Mouse (Mus musculus) stomach, embryonic 14.5 days (tissue): ENCODE data around the gene Kat8. TPM values are rescaled to one million over a fixed set of nuclear protein-coding genes. Genes with fewer than 3 reads are reported as not detected.
"Not testable (repeated sequence)": the region's sequence is repeated elsewhere in the genome, so short reads cannot be mapped to it uniquely, and the experiment has no call there.

Experiments used
- ATAC-seq: fragments of 200-750 bp; cut with Nextera tagmentation; 2 replicates; pipeline ENCODE4 v1.8.0; 2017; ENCODE audit warnings: low read depth, moderate TSS enrichment; ENCODE audit not compliant: insufficient number of reproducible peaks, insufficient read depth, low FRiP score
- H3K27ac ChIP-seq: fragments of 300-500 bp; sonication (generic); 2 replicates; pipeline ENCODE4 v1.5.1; 2014; ENCODE audit warnings: mild to moderate bottlenecking, low read length, moderate library complexity, mixed read lengths
- H3K27me3 ChIP-seq: fragments of 300-500 bp; sonication (generic); 2 replicates; pipeline ENCODE4 v1.6.1; 2014; ENCODE audit warnings: low read length, control low read depth, mixed read lengths; ENCODE audit not compliant: control insufficient read depth, insufficient read depth
- H3K36me3 ChIP-seq: fragments of 300-500 bp; sonication (generic); 2 replicates; pipeline ENCODE4 v1.6.1; 2014; ENCODE audit warnings: mild to moderate bottlenecking, control low read depth, low read length, moderate library complexity, mixed read lengths; ENCODE audit not compliant: control insufficient read depth, insufficient read depth
- H3K4me1 ChIP-seq: fragments of 300-500 bp; sonication (generic); 2 replicates; pipeline ENCODE4 v1.6.1; 2014; ENCODE audit warnings: low read length, control low read depth, mixed read lengths; ENCODE audit not compliant: control insufficient read depth, insufficient read depth
- H3K4me2 ChIP-seq: fragments of 300-500 bp; sonication (generic); replicated peaks from 2 replicates; pipeline ENCODE4 v1.6.1; 2014; ENCODE audit warnings: low read depth, low read length, control low read depth
- H3K4me3 ChIP-seq: fragments of 300-500 bp; sonication (generic); 2 replicates; pipeline ENCODE4 v1.5.1; 2014; ENCODE audit warnings: low read depth, low read length, control low read depth
- H3K9ac ChIP-seq: fragments of 300-500 bp; sonication (generic); replicated peaks from 2 replicates; pipeline ENCODE4 v1.6.1; 2014; ENCODE audit warnings: low read depth, mild to moderate bottlenecking, control low read depth, low read length, moderate library complexity, mixed read lengths
- H3K9me3 ChIP-seq: fragments of 300-500 bp; sonication (generic); 2 replicates; pipeline ENCODE4 v1.6.1; 2016; ENCODE audit warnings: low read depth, low read length, control low read depth; ENCODE audit not compliant: control insufficient read depth
- WGBS: fragments of 180-500 bp; shearing (Covaris S2); extraction: QIAGEN DNeasy Blood & Tissue Kit; methylation state at CpG from one replicate; pipeline ENCODE4 v1.1.7; 2014; 5-methylcytosine and 5-hydroxymethylcytosine counted together
- polyA plus RNA-seq: library from polyadenylated mRNA; unstranded; fragments of >200 nt; fragmentation: Nextera tagmentation; extraction: Ambion mirVana; gene quantifications from 2 replicates; pipeline ENCODE4 v1.2.1, GENCODE M21; 2014

Kat8 gene
- polyA plus RNA-seq, 1 experiment from 2014 or later = 43.0 TPM

DNA sequence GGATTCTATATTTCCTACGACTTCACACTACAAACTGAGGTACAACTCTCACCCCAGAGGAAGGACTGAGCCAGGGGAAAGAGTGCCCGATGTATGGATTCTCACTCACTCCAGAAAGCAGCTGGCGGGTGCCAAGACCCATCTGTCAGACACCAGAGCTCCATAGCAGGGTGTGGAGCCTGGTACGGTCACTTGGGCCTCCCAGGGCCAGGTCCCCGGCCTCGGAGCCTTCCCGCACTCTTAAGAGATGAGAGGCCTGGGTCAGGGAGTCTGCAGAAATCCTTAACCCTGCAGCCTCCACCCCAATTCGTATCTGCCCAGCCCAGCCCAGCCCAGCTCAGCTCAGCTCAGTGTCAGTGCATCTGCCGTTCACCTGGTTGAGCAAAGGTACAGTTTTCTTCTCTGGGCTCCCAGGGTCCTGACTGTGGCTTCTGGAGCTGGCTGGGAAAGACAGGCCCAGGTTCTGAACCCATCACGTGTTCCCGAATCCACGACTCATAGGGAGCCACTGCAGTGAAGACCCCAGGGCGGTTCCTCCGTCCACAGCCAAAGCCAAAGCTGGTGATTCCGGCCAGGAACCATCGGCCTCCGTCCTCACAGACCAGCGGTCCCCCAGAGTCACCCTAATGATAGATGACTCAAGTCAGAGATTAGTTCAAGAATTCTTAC is 24.0 kb downstream of the Kat8 start:
- no peak overlapping the region for H3K27ac ChIP-seq
- H3K36me3 ChIP-seq = no peaks in the 10 kb centered on the region
- H3K9ac ChIP-seq = peak overlapping the region; percentile 69
- H3K27me3 ChIP-seq = no peaks in the 10 kb centered on the region
- no peak for ATAC-seq
- H3K4me1 ChIP-seq = peaks cover 26% of the 10 kb centered on the region
- 52% methylated on average over 18 of the region's 18 CpGs for WGBS
- peak overlapping the region; percentile 97 for H3K4me2 ChIP-seq
- peak overlapping the region; percentile 63 for H3K4me3 ChIP-seq
- H3K9me3 ChIP-seq = no peaks in the 10 kb centered on the region

DNA sequence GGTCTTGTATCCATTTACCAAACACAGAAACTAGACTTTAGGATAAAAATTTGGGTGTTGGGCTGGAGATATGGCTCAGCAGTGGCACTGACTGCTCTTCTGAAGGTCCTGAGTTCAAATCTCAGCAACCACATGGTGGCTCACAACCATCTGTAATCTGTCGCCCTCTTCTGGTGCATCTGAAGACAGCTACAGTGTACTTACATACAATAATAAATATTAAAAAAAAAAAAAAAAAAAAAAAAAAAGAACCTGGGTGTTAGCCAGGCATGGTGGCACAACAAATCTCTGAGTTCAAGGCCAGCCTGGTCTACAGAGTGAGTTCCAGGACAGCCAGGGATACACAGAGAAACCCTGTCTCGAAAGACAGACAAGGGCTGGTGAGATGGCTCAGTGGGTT is 29.8 kb downstream of the Kat8 start:
- not testable (repeated sequence) for H3K9me3 ChIP-seq, H3K27me3 ChIP-seq, H3K4me3 ChIP-seq, H3K4me2 ChIP-seq, ATAC-seq, H3K9ac ChIP-seq, H3K4me1 ChIP-seq, H3K36me3 ChIP-seq, H3K27ac ChIP-seq
- WGBS = 69% methylated on average over 2 of the region's 2 CpGs

DNA sequence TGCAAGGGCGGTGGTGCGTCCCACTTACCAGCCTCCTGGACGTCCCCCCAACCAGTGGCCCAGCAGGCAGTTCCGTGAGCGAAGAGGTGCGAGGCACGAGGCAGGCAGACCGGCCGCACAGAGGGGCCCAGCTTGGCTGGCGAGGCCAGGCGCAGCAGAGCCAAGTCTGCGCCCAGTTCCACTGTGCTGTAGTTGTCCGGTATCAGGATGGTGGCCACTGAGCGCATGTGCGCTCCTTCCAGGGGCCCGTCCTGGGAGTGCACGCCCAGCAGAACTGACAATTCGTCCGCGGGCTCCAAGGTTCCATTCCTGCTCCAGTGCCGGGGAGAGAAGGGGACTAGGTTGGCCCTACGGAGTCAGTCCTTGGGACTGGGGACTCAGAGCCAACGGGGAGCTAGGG is 32.3 kb downstream of the Kat8 start:
- no peak overlapping the region for H3K4me2 ChIP-seq
- H3K27me3 ChIP-seq = no peaks in the 10 kb centered on the region
- WGBS = 8% methylated on average over 23 of the region's 23 CpGs
- no peak overlapping the region for H3K9ac ChIP-seq
- H3K27ac ChIP-seq = no peak overlapping the region
- no peak overlapping the region for H3K4me3 ChIP-seq
- ATAC-seq = peak; percentile 68; the same call in 1 of the 2 replicates
- no peaks in the 10 kb centered on the region for H3K4me1 ChIP-seq
- no peaks in the 10 kb centered on the region for H3K9me3 ChIP-seq
- no peaks in the 10 kb centered on the region for H3K36me3 ChIP-seq

DNA sequence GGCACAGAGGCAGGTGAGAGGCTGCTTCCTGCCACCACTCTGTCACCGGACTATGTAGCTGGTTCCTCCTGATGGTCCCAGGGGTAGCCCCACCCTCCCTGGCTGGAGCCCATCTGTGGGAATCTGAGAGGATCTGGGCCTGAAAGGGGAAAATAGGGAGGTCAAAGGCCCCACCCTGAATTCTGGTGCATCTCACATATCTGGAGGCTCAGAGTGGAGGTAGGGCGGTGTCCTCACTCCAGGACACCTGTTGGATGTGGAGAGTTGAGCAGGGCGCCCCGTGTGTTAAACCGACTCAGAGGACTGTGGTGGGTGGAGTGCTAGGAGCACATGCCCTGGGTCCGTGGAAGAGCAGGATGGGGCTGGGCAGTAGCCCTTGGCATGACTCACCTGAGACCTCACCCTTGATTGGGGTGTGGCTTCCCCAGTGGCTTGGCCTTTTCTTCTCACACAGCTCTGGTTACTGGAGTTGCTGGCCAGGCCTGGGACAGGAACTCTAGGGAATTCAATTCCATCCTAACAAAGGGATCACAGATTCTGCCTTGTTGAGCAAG is 34.2 kb downstream of the Kat8 start, which contains the start of gene Prss36:
Gene Prss36, minus strand, starts transcription at position 256 of the 554 bp plus-strand sequence.
- WGBS = 67% methylated on average over 6 of the region's 6 CpGs
- H3K9me3 ChIP-seq = no peaks in the 10 kb centered on the region
- peak; percentile 75 for ATAC-seq
- H3K4me3 ChIP-seq = no peak within 1 kb of the TSS
- no peaks in the 10 kb centered on the region for H3K36me3 ChIP-seq
- H3K4me1 ChIP-seq = no peaks in the 10 kb centered on the region
- no peak within 1 kb of the TSS for H3K27ac ChIP-seq
- H3K9ac ChIP-seq = no peak within 1 kb of the TSS
- no peaks in the 10 kb centered on the region for H3K27me3 ChIP-seq
- no peak within 1 kb of the TSS for H3K4me2 ChIP-seq

DNA sequence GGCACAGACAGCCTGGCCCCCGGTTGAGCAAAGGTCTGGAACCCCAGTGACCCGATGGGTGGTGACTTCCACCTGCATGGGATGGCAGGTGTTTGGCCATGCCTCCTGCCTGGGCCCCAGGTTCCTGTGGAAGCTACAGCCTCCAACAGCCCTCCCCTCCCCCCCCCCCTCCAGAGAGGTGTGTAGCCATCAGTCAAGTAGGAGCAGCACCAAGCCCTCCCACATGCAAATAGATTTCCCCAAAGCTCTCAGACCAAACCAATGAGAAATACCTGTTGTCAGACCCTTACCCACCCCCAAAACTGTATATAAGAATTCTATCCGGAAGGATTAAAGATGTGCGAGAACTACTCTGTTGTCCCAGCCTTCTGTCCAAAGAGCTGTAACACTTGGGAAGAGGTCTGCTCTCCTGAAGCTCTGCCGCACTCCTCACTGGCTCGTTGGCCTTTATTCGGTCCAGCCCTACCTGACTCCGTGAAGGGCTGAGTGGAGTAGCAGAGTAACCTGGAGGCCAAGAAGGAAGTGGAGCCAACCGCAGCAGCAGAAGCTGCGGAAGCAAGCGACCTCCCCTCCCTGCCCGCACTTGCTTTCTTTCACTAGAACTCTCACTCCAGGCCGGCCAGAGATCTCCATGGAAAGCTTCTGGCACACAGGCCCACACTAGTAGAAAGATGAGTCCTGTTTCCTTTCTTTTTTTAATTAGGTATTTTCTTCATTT is 40.7 kb downstream of the Kat8 start:
- no peaks in the 10 kb centered on the region for H3K4me1 ChIP-seq
- no peak overlapping the region for H3K4me2 ChIP-seq
- no peak overlapping the region for H3K9ac ChIP-seq
- H3K27me3 ChIP-seq = no peaks in the 10 kb centered on the region
- no peak overlapping the region for H3K4me3 ChIP-seq
- H3K36me3 ChIP-seq = no peaks in the 10 kb centered on the region
- no peak overlapping the region for H3K27ac ChIP-seq
- H3K9me3 ChIP-seq = no peaks in the 10 kb centered on the region
- no peak for ATAC-seq
- WGBS = 36% methylated on average over 13 of the region's 13 CpGs

DNA sequence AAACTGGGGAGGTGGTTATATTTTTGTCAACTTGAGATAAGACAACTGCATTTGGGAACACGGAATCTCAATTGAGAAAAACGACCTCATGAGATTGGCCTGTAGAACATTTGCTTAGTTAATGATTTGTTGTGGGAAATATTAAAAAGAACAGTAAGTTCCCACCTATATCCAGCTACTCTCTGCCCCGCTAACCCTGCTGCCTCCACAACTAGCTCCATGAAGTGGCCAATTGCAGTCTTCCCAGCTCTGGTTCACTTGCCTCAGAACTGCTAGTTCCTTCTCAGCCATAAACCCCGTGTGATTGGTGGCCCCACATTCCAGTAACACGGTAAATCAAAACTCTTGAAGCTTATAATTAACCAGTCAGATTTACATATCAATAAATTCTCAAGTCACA is 47.0 kb downstream of the Kat8 start:
- Histone ChIP-seq H3K4me1 (no peaks in the 10 kb centered on the region), H3K4me3 (no peak overlapping the region), H3K27ac (no peak overlapping the region), H3K36me3 (no peaks in the 10 kb centered on the region), H3K9me3 (no peaks in the 10 kb centered on the region), H3K9ac (no peak overlapping the region), H3K4me2 (no peak overlapping the region), H3K27me3 (no peaks in the 10 kb centered on the region)
- no peak for ATAC-seq
- 61% methylated on average over 5 of the region's 5 CpGs for WGBS

DNA sequence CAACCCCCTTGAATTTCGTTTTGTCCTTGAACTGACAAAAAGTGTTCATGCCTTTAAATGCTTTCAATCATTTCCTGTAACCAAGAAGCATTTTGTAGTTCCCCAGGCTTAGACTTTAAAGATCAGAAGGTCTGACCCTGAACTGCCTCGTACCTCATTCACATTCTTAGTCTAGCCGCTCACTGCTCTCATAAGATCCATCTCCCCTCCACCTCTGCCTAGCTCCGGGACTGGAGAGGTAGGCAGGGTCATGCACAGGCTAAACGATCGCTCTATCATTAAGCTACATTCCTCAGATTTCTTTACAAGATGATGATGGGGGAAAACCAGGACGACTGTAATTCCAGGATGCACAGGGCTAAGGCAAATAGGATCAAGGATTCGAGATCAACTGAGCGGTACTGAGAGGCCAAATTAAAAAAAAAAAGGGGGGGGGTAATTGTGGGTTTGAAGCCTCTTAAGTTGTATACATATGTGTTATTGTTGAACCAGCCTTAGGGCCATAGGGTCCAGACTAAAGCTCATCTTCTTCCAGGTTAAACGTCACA is 54.1 kb downstream of the Kat8 start:
- ATAC-seq = no peak
- Histone ChIP-seq H3K27ac (peak overlapping the region; percentile 96), H3K36me3 (peaks cover 16% of the 10 kb centered on the region), H3K4me2 (peak overlapping the region; percentile 49), H3K9me3 (no peaks in the 10 kb centered on the region), H3K27me3 (no peaks in the 10 kb centered on the region), H3K4me1 (peaks cover 4% of the 10 kb centered on the region), H3K4me3 (peak overlapping the region; percentile 96), H3K9ac (peak overlapping the region; percentile 92)
- WGBS = 4% methylated on average over 10 of the region's 10 CpGs

DNA sequence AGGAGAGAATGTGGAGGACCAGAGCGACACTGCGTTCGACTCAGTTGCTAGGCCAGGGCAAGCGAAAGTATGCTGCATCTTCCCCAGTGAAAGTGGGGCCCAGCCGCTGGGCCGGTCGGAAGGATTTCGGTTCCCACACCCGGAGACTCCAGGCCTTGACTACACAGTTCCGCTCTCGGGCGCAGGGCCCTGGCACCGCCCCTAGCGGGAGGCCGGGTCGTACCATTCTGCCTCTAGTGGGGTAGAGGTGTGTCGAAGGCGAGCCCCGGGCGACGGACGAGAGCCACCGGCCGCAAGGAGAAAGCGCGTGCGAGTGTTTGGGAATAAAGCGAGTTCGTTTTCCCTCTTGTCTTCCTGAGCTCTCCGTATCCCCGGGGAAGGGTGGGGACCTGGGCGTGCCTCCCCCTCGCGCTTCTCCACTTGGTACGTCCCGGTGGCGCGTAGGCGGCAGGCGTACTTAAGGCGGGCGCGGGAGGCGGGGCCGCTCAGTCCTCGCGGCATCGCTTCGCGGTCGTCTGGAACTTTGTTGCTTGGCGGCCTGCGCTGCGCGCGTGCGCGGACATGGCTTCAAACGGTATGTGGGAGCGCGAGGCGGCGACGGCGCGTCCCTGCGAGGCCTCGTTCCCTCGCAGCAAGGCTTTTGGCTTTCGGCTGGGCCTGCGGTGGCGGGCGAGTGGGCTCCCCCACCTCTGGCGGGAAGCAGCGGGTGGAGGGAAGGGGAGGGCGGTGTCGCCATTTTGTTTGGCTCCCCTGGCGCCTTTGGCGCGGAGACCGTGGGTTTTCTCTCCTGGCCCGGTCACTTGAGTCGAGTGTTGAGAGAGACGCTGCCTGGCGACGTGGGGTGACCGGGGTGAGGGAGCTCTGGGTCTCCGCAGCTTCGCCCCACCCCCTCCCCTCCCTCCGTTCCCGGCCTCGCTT is 54.9 kb downstream of the Kat8 start, which contains the start of gene Fus:
Gene Fus, plus strand, starts transcription at position 454 of the 918 bp plus-strand sequence.
- WGBS = under 1% methylated on average over 89 of the region's 92 CpGs

More for the DNA sequence above, 54.9 kb downstream of the Kat8 start, which contains the start of gene Fus:
- H3K4me2 ChIP-seq = peak within 1 kb of the TSS; percentile 84
- peak; percentile 94 for ATAC-seq
- peak within 1 kb of the TSS; percentile 92 for H3K9ac ChIP-seq
- H3K9me3 ChIP-seq = no peaks in the 10 kb centered on the region
- H3K27me3 ChIP-seq = no peaks in the 10 kb centered on the region
- peak within 1 kb of the TSS; percentile 96 for H3K4me3 ChIP-seq
- peak within 1 kb of the TSS; percentile 96 for H3K27ac ChIP-seq
- peaks cover 4% of the 10 kb centered on the region for H3K4me1 ChIP-seq
- peaks cover 24% of the 10 kb centered on the region for H3K36me3 ChIP-seq
